Mouse (Mus musculus) liver, embryonic 14.5 days (tissue): ENCODE measurements around the gene Atg7.

Source experiments
- CTCF ChIP-seq: IDR thresholded peaks from 2 replicates; pipeline ENCODE4 v1.5.1; 2016; ENCODE audit warnings: antibody characterized with exemption, low read depth, control low read depth
- EP300 ChIP-seq: IDR thresholded peaks from 2 replicates; pipeline ENCODE4 v1.6.1; 2016; ENCODE audit warnings: antibody characterized with exemption, low read depth

- TF ChIP-seq CTCF (no peak), EP300 (no peak)
Observed at GRCm38 (mm10) chr6:114861591-114861990, 218.7 kb downstream of the Atg7 start.
